Mouse (Mus musculus): ENCODE measurements around the gene Zfp978. TPM values are rescaled to one million over a fixed set of nuclear protein-coding genes. Genes with fewer than 3 reads are reported as not detected.
A peak's percentile ranks its signal among the peaks of the same experiment; 100 is the strongest.
"Not testable (repeated sequence)": the region's sequence is repeated elsewhere in the genome, so short reads cannot be mapped to it uniquely, and the experiment has no call there.

Gene Zfp978
- polyA plus RNA-seq, 1 experiment from 2014 or later, result 0.26 TPM

GRCm38 (mm10) chr4:147417921-147418320 lies 56.8 kb downstream of the Zfp978 start:
- no peaks in the 10 kb centered on the region for H3K4me1 ChIP-seq (ENCODE audit: control insufficient read depth, insufficient read depth, low read length)
- H3K27me3 ChIP-seq (ENCODE audit: control insufficient read depth, insufficient read depth, low read length), result no peaks in the 10 kb centered on the region
- H3K4me2 ChIP-seq (replicated peaks; ENCODE audit: low read depth, low read length), result no peak overlapping the region
- H3K9ac ChIP-seq (replicated peaks; ENCODE audit: low read depth, low read length), result no peak overlapping the region
- H3K9me3 ChIP-seq (ENCODE audit: control insufficient read depth, low read depth, low read length), result peaks cover 33% of the 10 kb centered on the region
- H3K27ac ChIP-seq (ENCODE audit: low read length), result no peak overlapping the region
- H3K4me3 ChIP-seq (ENCODE audit: low read depth, low read length), result no peak overlapping the region
- no peak for ATAC-seq (ENCODE audit: insufficient number of reproducible peaks, insufficient read depth, low FRiP score, low read depth)
- H3K36me3 ChIP-seq (ENCODE audit: control insufficient read depth, insufficient read depth, low read length), result no peaks in the 10 kb centered on the region
- WGBS, result 60% methylated on average over 10 of the region's 10 CpGs

- H3K27ac ChIP-seq (ENCODE audit: low read length); ATAC-seq (ENCODE audit: insufficient number of reproducible peaks, insufficient read depth, low FRiP score, low read depth); H3K9ac ChIP-seq (replicated peaks; ENCODE audit: low read depth, low read length); H3K27me3 ChIP-seq (ENCODE audit: control insufficient read depth, insufficient read depth, low read length); H3K4me2 ChIP-seq (replicated peaks; ENCODE audit: low read depth, low read length); H3K4me3 ChIP-seq (ENCODE audit: low read depth, low read length); H3K36me3 ChIP-seq (ENCODE audit: control insufficient read depth, insufficient read depth, low read length); H3K4me1 ChIP-seq (ENCODE audit: control insufficient read depth, insufficient read depth, low read length): not testable (repeated sequence)
- WGBS, result 61% methylated on average over 7 of the region's 7 CpGs
- H3K9me3 ChIP-seq (ENCODE audit: control insufficient read depth, low read depth, low read length), result peaks cover 36% of the 10 kb centered on the region
Measured at GRCm38 (mm10) chr4:147418333-147418732, 57.2 kb downstream of the Zfp978 start.

- not testable (repeated sequence) for H3K36me3 ChIP-seq (ENCODE audit: control insufficient read depth, insufficient read depth, low read length); H3K9ac ChIP-seq (replicated peaks; ENCODE audit: low read depth, low read length); H3K4me3 ChIP-seq (ENCODE audit: low read depth, low read length); H3K27me3 ChIP-seq (ENCODE audit: control insufficient read depth, insufficient read depth, low read length); H3K27ac ChIP-seq (ENCODE audit: low read length); ATAC-seq (ENCODE audit: insufficient number of reproducible peaks, insufficient read depth, low FRiP score, low read depth); H3K4me1 ChIP-seq (ENCODE audit: control insufficient read depth, insufficient read depth, low read length); H3K4me2 ChIP-seq (replicated peaks; ENCODE audit: low read depth, low read length)
- 82% methylated on average over 8 of the region's 8 CpGs for WGBS
- H3K9me3 ChIP-seq (ENCODE audit: control insufficient read depth, low read depth, low read length), result peaks cover 41% of the 10 kb centered on the region
Measured at GRCm38 (mm10) chr4:147419190-147419589, 58.1 kb downstream of the Zfp978 start.

- WGBS, result 79% methylated on average over 5 of the region's 5 CpGs
- H3K36me3 ChIP-seq (ENCODE audit: control insufficient read depth, insufficient read depth, low read length), result not testable (repeated sequence)
Measured at GRCm38 (mm10) chr4:147419756-147420590, 58.9 kb downstream of the Zfp978 start.

GRCm38 (mm10) chr4:147420794-147421193 lies 59.7 kb downstream of the Zfp978 start:
- peaks cover 48% of the 10 kb centered on the region for H3K9me3 ChIP-seq (ENCODE audit: control insufficient read depth, low read depth, low read length)
- H3K4me1 ChIP-seq (ENCODE audit: control insufficient read depth, insufficient read depth, low read length), result no peaks in the 10 kb centered on the region

More at GRCm38 (mm10) chr4:147419756-147420590, 58.9 kb downstream of the Zfp978 start:
- H3K9me3 ChIP-seq (ENCODE audit: control insufficient read depth, low read depth, low read length), result peaks cover 41% of the 10 kb centered on the region
- not testable (repeated sequence) for H3K27me3 ChIP-seq (ENCODE audit: control insufficient read depth, insufficient read depth, low read length); ATAC-seq (ENCODE audit: insufficient number of reproducible peaks, insufficient read depth, low FRiP score, low read depth); H3K4me3 ChIP-seq (ENCODE audit: low read depth, low read length); H3K4me2 ChIP-seq (replicated peaks; ENCODE audit: low read depth, low read length); H3K27ac ChIP-seq (ENCODE audit: low read length); H3K4me1 ChIP-seq (ENCODE audit: control insufficient read depth, insufficient read depth, low read length); H3K9ac ChIP-seq (replicated peaks; ENCODE audit: low read depth, low read length)

GRCm38 (mm10) chr4:147421316-147421715 lies 60.2 kb downstream of the Zfp978 start:
- not testable (repeated sequence) for H3K4me1 ChIP-seq (ENCODE audit: control insufficient read depth, insufficient read depth, low read length); H3K27ac ChIP-seq (ENCODE audit: low read length); H3K4me3 ChIP-seq (ENCODE audit: low read depth, low read length); H3K4me2 ChIP-seq (replicated peaks; ENCODE audit: low read depth, low read length); H3K27me3 ChIP-seq (ENCODE audit: control insufficient read depth, insufficient read depth, low read length); H3K9ac ChIP-seq (replicated peaks; ENCODE audit: low read depth, low read length); H3K36me3 ChIP-seq (ENCODE audit: control insufficient read depth, insufficient read depth, low read length); ATAC-seq (ENCODE audit: insufficient number of reproducible peaks, insufficient read depth, low FRiP score, low read depth)
- H3K9me3 ChIP-seq (ENCODE audit: control insufficient read depth, low read depth, low read length), result peaks cover 47% of the 10 kb centered on the region
- WGBS, result 24% methylated on average over 1 of the region's 1 CpGs

More at GRCm38 (mm10) chr4:147420794-147421193, 59.7 kb downstream of the Zfp978 start:
- Histone ChIP-seq H3K27me3 (ENCODE audit: control insufficient read depth, insufficient read depth, low read length) (no peaks in the 10 kb centered on the region), H3K4me2 (replicated peaks; ENCODE audit: low read depth, low read length) (no peak overlapping the region), H3K4me3 (ENCODE audit: low read depth, low read length) (no peak overlapping the region), H3K36me3 (ENCODE audit: control insufficient read depth, insufficient read depth, low read length) (no peaks in the 10 kb centered on the region), H3K9ac (replicated peaks; ENCODE audit: low read depth, low read length) (no peak overlapping the region), H3K27ac (ENCODE audit: low read length) (no peak overlapping the region)
- WGBS, result 76% methylated on average over 3 of the region's 3 CpGs
- ATAC-seq (ENCODE audit: insufficient number of reproducible peaks, insufficient read depth, low FRiP score, low read depth), result no peak

- peaks cover 33% of the 10 kb centered on the region for H3K9me3 ChIP-seq (ENCODE audit: control insufficient read depth, low read depth, low read length)
- no peak overlapping the region for H3K4me2 ChIP-seq (replicated peaks; ENCODE audit: low read depth, low read length)
- no peaks in the 10 kb centered on the region for H3K4me1 ChIP-seq (ENCODE audit: control insufficient read depth, insufficient read depth, low read length)
- 0 out of 2 replicates have a peak, but pooled peaks have one; percentile 5 for ATAC-seq (ENCODE audit: insufficient number of reproducible peaks, insufficient read depth, low FRiP score, low read depth)
- H3K4me3 ChIP-seq (ENCODE audit: low read depth, low read length), result no peak overlapping the region
- no peaks in the 10 kb centered on the region for H3K36me3 ChIP-seq (ENCODE audit: control insufficient read depth, insufficient read depth, low read length)
- no peak overlapping the region for H3K9ac ChIP-seq (replicated peaks; ENCODE audit: low read depth, low read length)
- WGBS, result 45% methylated on average over 3 of the region's 3 CpGs
- no peak overlapping the region for H3K27ac ChIP-seq (ENCODE audit: low read length)
- no peaks in the 10 kb centered on the region for H3K27me3 ChIP-seq (ENCODE audit: control insufficient read depth, insufficient read depth, low read length)
Measured at GRCm38 (mm10) chr4:147423140-147423539, 62.0 kb downstream of the Zfp978 start.

- ATAC-seq (ENCODE audit: insufficient number of reproducible peaks, insufficient read depth, low FRiP score, low read depth), result peak; percentile 3; the same call in 1 of the 2 replicates
- Histone ChIP-seq H3K27ac (ENCODE audit: low read length) (no peak overlapping the region), H3K27me3 (ENCODE audit: control insufficient read depth, insufficient read depth, low read length) (no peaks in the 10 kb centered on the region), H3K4me1 (ENCODE audit: control insufficient read depth, insufficient read depth, low read length) (no peaks in the 10 kb centered on the region), H3K36me3 (ENCODE audit: control insufficient read depth, insufficient read depth, low read length) (no peaks in the 10 kb centered on the region), H3K9ac (replicated peaks; ENCODE audit: low read depth, low read length) (no peak overlapping the region), H3K9me3 (ENCODE audit: control insufficient read depth, low read depth, low read length) (peaks cover 33% of the 10 kb centered on the region), H3K4me2 (replicated peaks; ENCODE audit: low read depth, low read length) (no peak overlapping the region), H3K4me3 (ENCODE audit: low read depth, low read length) (no peak overlapping the region)
- 60% methylated on average over 4 of the region's 4 CpGs for WGBS
Measured at GRCm38 (mm10) chr4:147423641-147424298, 62.7 kb downstream of the Zfp978 start.

Measured in stomach, embryonic 14.5 days (tissue).